Mouse (Mus musculus): ENCODE data around the gene Alg12. TPM values are rescaled to one million over a fixed set of nuclear protein-coding genes. Genes with fewer than 3 reads are reported as not detected.
"Not testable (repeated sequence)": the region's sequence is repeated elsewhere in the genome, so short reads cannot be mapped to it uniquely, and the experiment has no call there.

Alg12 gene
- polyA plus RNA-seq, 1 experiment from 2014 or later = 10.1 TPM

DNA sequence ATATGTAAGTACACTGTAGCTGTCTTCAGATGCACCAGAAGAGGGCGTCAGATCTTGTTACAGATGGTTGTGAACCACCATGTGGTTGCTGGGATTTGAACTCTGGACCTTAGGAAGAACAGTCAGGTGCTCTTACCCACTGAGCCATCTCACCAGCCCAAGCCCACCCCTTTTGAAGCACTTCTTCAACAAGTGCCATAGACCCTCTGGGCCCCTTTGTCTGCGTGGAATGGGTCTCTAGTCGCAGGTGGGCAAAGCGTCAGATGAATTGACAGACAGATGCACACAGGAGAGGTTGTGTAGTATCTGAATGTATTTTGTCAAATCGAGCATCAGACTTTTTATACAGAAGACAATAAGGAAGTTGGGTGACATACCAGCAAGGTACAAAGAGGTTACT is 24.4 kb downstream of the Alg12 start:
- H3K9ac ChIP-seq (ENCODE audit: low read length) = not testable (repeated sequence)

DNA sequence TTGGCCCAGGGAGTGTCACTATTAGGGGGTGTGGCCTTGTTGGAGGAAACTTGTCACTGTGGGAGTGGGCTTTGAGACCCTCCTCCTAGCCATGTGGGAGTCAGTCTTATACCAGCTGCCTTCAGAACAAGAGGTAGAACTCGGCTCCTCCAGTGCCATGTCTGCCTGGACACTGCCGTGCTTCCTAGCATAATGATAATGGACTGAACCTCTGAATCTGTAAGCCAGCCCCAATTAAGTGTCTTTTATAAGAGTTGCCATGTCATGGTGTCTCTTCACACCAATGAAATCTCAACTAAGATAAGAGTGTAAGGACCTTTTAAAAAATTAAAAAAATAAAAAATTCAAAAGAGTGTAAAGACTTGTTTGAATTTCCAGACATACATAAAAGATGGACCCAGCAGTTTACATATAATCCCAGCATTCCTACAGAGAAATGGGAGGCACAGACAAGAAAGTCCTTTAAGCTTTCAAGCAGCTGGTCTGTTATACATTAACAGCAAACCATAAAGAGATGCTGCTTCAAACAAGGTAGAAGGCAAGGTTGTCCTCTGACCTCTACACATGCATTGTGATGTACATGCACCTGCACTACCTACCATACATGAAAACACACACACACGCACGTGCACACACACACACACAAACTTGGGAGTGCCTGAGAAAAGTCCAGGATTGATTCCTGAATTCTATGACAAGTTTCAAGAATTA is 26.8 kb downstream of the Alg12 start:
- H3K9ac ChIP-seq (ENCODE audit: low read length) = no peak overlapping the region
- no peaks in the 10 kb centered on the region for H3K36me3 ChIP-seq (ENCODE audit: control insufficient read depth, insufficient read depth)
- H3K4me3 ChIP-seq (ENCODE audit: low read length) = no peak overlapping the region
- H3K27me3 ChIP-seq (ENCODE audit: control insufficient read depth, insufficient read depth, low read length) = no peaks in the 10 kb centered on the region
- WGBS = 79% methylated on average over 4 of the region's 4 CpGs
- no peak overlapping the region for H3K4me2 ChIP-seq (ENCODE audit: low read depth, low read length)
- no peak for ATAC-seq (replicated peaks; ENCODE audit: extremely low read depth, insufficient read depth, low FRiP score)
- H3K27ac ChIP-seq (ENCODE audit: low read length) = no peak overlapping the region
- no peaks in the 10 kb centered on the region for H3K4me1 ChIP-seq (ENCODE audit: control insufficient read depth, insufficient read depth, low read length)
- no peaks in the 10 kb centered on the region for H3K9me3 ChIP-seq (replicated peaks; ENCODE audit: control insufficient read depth, low read length)

More for the DNA sequence above, 24.4 kb downstream of the Alg12 start:
- H3K4me3 ChIP-seq (ENCODE audit: low read length); H3K4me2 ChIP-seq (ENCODE audit: low read depth, low read length); H3K27me3 ChIP-seq (ENCODE audit: control insufficient read depth, insufficient read depth, low read length); H3K9me3 ChIP-seq (replicated peaks; ENCODE audit: control insufficient read depth, low read length); H3K36me3 ChIP-seq (ENCODE audit: control insufficient read depth, insufficient read depth); H3K4me1 ChIP-seq (ENCODE audit: control insufficient read depth, insufficient read depth, low read length); ATAC-seq (replicated peaks; ENCODE audit: extremely low read depth, insufficient read depth, low FRiP score); H3K27ac ChIP-seq (ENCODE audit: low read length): not testable (repeated sequence)
- WGBS = 88% methylated on average over 4 of the region's 5 CpGs

DNA sequence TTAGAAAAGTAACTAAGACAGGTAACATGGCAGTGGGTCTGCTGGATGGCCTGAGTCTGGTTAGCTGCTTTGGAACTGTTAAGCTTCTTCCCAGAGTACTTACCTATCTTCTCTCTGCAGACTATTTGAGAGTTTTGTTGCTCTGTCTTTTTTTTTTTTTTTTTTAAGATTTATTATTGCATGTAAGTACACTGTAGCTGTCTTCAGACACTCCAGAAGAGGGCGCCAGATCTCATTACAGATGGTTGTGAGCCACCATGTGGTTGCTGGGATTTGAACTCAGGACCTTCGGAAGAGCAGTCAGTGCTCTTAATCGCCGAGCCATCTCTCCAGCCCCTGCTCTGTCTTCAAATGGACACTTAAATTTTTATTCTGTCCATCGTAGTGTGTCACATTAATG is 44.5 kb downstream of the Alg12 start:
- 86% methylated on average over 5 of the region's 5 CpGs for WGBS
- H3K27ac ChIP-seq (ENCODE audit: low read length); H3K9me3 ChIP-seq (replicated peaks; ENCODE audit: control insufficient read depth, low read length); H3K27me3 ChIP-seq (ENCODE audit: control insufficient read depth, insufficient read depth, low read length); H3K4me2 ChIP-seq (ENCODE audit: low read depth, low read length); H3K4me1 ChIP-seq (ENCODE audit: control insufficient read depth, insufficient read depth, low read length); ATAC-seq (replicated peaks; ENCODE audit: extremely low read depth, insufficient read depth, low FRiP score); H3K4me3 ChIP-seq (ENCODE audit: low read length); H3K9ac ChIP-seq (ENCODE audit: low read length): not testable (repeated sequence)
- H3K36me3 ChIP-seq (ENCODE audit: control insufficient read depth, insufficient read depth) = peaks cover 23% of the 10 kb centered on the region

GRCm38 (mm10) chr15:88768537-88768936 is 50.6 kb downstream of the Alg12 start:
- no peak overlapping the region for H3K27ac ChIP-seq (ENCODE audit: low read length)
- H3K27me3 ChIP-seq (ENCODE audit: control insufficient read depth, insufficient read depth, low read length) = no peaks in the 10 kb centered on the region
- ATAC-seq (replicated peaks; ENCODE audit: extremely low read depth, insufficient read depth, low FRiP score) = no peak
- 90% methylated on average over 1 of the region's 1 CpGs for WGBS
- peaks cover 27% of the 10 kb centered on the region for H3K36me3 ChIP-seq (ENCODE audit: control insufficient read depth, insufficient read depth)
- H3K4me1 ChIP-seq (ENCODE audit: control insufficient read depth, insufficient read depth, low read length) = no peaks in the 10 kb centered on the region
- no peak overlapping the region for H3K4me2 ChIP-seq (ENCODE audit: low read depth, low read length)
- no peaks in the 10 kb centered on the region for H3K9me3 ChIP-seq (replicated peaks; ENCODE audit: control insufficient read depth, low read length)
- H3K4me3 ChIP-seq (ENCODE audit: low read length) = no peak overlapping the region
- H3K9ac ChIP-seq (ENCODE audit: low read length) = no peak overlapping the region

DNA sequence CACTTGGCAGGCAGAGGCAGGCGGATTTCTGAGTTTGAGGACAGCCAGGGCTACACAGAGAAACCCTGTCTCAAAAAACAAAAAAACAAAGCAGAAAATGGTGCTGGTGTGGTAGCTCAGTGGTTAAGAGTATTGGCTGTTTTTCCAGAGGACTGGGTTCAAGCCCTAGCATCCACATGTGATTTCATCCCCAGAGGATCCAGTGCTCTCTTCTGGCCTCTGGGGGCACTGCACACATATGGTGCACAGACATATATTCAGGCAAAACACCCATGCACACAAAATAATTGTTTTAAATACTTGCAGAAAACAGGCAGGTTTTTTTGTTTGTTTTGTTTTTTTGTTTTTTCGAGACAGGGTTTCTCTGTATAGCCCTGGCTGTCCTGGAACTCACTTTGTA is 53.0 kb downstream of the Alg12 start:
- H3K9me3 ChIP-seq (replicated peaks; ENCODE audit: control insufficient read depth, low read length); H3K9ac ChIP-seq (ENCODE audit: low read length); H3K27me3 ChIP-seq (ENCODE audit: control insufficient read depth, insufficient read depth, low read length); H3K4me1 ChIP-seq (ENCODE audit: control insufficient read depth, insufficient read depth, low read length); H3K4me3 ChIP-seq (ENCODE audit: low read length); H3K27ac ChIP-seq (ENCODE audit: low read length); H3K4me2 ChIP-seq (ENCODE audit: low read depth, low read length); ATAC-seq (replicated peaks; ENCODE audit: extremely low read depth, insufficient read depth, low FRiP score): not testable (repeated sequence)
- H3K36me3 ChIP-seq (ENCODE audit: control insufficient read depth, insufficient read depth) = peaks cover 26% of the 10 kb centered on the region
- 91% methylated on average over 2 of the region's 2 CpGs for WGBS

GRCm38 (mm10) chr15:88761551-88761950 is 57.6 kb downstream of the Alg12 start:
- Histone ChIP-seq H3K4me2 (ENCODE audit: low read depth, low read length) (no peak overlapping the region), H3K9ac (ENCODE audit: low read length) (no peak overlapping the region), H3K27ac (ENCODE audit: low read length) (no peak overlapping the region), H3K9me3 (replicated peaks; ENCODE audit: control insufficient read depth, low read length) (no peaks in the 10 kb centered on the region), H3K36me3 (ENCODE audit: control insufficient read depth, insufficient read depth) (peaks cover 27% of the 10 kb centered on the region), H3K4me3 (ENCODE audit: low read length) (no peak overlapping the region), H3K4me1 (ENCODE audit: control insufficient read depth, insufficient read depth, low read length) (peaks cover 20% of the 10 kb centered on the region), H3K27me3 (ENCODE audit: control insufficient read depth, insufficient read depth, low read length) (no peaks in the 10 kb centered on the region)
- no peak for ATAC-seq (replicated peaks; ENCODE audit: extremely low read depth, insufficient read depth, low FRiP score)
- WGBS = 79% methylated on average over 4 of the region's 4 CpGs

GRCm38 (mm10) chr15:88758061-88758460 is 61.1 kb downstream of the Alg12 start:
- H3K27ac ChIP-seq (ENCODE audit: low read length) = peak overlapping the region; percentile 70
- WGBS = 36% methylated on average over 3 of the region's 3 CpGs
- peaks cover 21% of the 10 kb centered on the region for H3K36me3 ChIP-seq (ENCODE audit: control insufficient read depth, insufficient read depth)
- H3K4me1 ChIP-seq (ENCODE audit: control insufficient read depth, insufficient read depth, low read length) = peaks cover 23% of the 10 kb centered on the region
- no peak for ATAC-seq (replicated peaks; ENCODE audit: extremely low read depth, insufficient read depth, low FRiP score)
- H3K27me3 ChIP-seq (ENCODE audit: control insufficient read depth, insufficient read depth, low read length) = no peaks in the 10 kb centered on the region
- no peak overlapping the region for H3K4me3 ChIP-seq (ENCODE audit: low read length)
- no peak overlapping the region for H3K9ac ChIP-seq (ENCODE audit: low read length)
- H3K4me2 ChIP-seq (ENCODE audit: low read depth, low read length) = peak overlapping the region; percentile 49
- no peaks in the 10 kb centered on the region for H3K9me3 ChIP-seq (replicated peaks; ENCODE audit: control insufficient read depth, low read length)

- Histone ChIP-seq H3K27me3 (ENCODE audit: control insufficient read depth, insufficient read depth, low read length) (no peaks in the 10 kb centered on the region), H3K4me2 (ENCODE audit: low read depth, low read length) (no peak overlapping the region), H3K27ac (ENCODE audit: low read length) (no peak overlapping the region), H3K4me3 (ENCODE audit: low read length) (no peak overlapping the region), H3K4me1 (ENCODE audit: control insufficient read depth, insufficient read depth, low read length) (peaks cover 28% of the 10 kb centered on the region), H3K36me3 (ENCODE audit: control insufficient read depth, insufficient read depth) (peaks cover 10% of the 10 kb centered on the region; the same call in 1 of the 2 replicates), H3K9ac (ENCODE audit: low read length) (no peak overlapping the region), H3K9me3 (replicated peaks; ENCODE audit: control insufficient read depth, low read length) (no peaks in the 10 kb centered on the region)
- ATAC-seq (replicated peaks; ENCODE audit: extremely low read depth, insufficient read depth, low FRiP score) = no peak
- WGBS = 94% methylated on average over 18 of the region's 18 CpGs
Measured at GRCm38 (mm10) chr15:88755761-88756160, 63.4 kb downstream of the Alg12 start.

Measured in heart, embryonic 16.5 days (tissue).